Mouse (Mus musculus) cerebellum, adult (tissue): ENCODE data around the gene Pgpep1.

Source experiments
- ATAC-seq: cut with Nextera tagmentation; 2 replicates; pipeline ENCODE4 v1.9.2; 2017; ENCODE audit warnings: mild to moderate bottlenecking, moderate library complexity, mixed read lengths; ENCODE audit not compliant: insufficient number of reproducible peaks, low FRiP score, low TSS enrichment

Pgpep1 gene

GRCm38 (mm10) chr8:70597417-70598272 lies 62.5 kb downstream of the Pgpep1 start:
- ATAC-seq, result peak; percentile 3; the same call in 1 of the 2 replicates

DNA sequence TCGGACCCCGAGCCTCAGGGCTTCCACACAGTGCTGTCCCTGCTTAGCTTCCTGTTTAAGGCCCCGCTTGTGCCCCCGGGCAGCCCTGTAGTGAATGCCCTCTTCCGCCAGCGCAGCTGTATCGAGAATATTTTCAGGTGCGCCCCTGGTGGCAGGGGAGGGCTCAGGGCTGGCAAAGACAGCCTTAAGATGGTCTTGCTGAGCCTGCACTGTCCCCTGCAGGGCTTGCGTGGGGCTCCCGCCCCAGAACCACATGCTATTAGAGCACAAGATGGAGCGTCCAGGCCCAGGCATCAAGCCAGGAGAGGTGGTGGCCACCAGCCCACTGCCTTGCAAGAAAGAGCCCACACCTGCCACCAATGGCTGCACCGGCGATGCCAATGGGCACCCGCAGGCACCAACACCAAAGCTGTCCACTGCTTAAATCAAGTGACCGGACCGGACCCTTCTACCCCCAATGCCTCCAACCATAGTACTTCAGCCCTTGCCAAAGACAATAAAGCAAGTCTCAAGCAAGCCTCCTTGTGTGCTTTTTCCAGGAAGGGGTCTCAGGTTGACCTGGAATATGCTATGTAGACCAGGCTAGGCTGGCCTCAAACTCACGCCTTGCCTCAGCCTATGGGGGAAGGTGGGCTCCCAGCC lies 63.3 kb downstream of the Pgpep1 start:
- ATAC-seq, result no peak
